Mouse (Mus musculus) mouse trophoblast stem cell (cell line): ENCODE results near the gene Glb1l.

Source experiments
- in situ Hi-C, 2 experiments: fragments of 300-500 bp; cut with MseI, MboI; formaldehyde crosslinking; loops; 2 replicates in 1 of 2; 3 replicates in 1 of 2; pipeline ENCODE4 v1.15.1; 2025

Gene Glb1l

DNA sequence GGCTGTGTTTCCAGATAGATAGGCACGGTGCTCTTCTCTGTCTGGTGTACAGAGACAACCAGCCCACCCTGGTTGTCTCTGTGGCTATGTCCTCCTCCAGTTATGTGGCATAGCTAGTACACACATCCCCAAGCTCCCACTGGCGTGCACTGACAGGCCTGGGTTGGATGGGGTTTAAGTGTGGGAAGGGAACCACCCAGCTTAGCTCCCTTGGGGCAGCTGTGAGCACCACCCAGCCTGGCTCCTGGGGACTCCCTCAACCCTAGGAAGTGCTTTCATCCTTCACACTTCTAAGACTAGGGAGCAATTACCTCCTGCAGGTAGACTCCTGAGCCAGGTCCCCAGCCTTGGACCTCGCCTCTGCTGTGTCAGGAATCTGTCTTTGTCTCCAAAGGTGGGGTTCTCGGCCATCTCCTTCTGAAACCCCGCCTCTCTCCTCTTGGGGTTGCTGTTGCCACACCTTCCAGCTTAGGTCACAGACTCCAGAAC, 21.1 kb upstream of the Glb1l start, which contains the start of gene A630095N17Rik:
TSS of gene A630095N17Rik (minus strand) at position 439 of the 489 bp plus-strand sequence.
- in situ Hi-C loops = no loop called here

DNA sequence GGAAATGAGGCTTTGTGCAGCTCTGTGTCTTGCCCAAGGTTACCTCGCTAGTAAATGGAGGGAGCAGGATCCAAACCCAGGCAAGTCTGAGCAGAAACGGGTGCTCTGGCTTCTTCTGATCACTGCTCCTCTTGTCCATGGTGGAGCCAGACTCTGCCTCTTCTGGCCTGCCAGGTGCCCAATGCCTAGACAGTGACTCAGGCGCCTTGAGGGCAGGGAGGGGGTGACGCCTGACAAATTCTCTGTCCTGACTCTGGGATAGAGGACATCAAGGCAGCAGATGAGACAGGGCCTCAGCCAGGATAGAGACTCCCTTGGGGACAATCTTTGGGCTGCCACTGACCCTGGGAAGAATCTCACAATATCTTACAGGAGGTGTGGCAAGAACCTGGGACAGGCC, 20.6 kb upstream of the Glb1l start:
- in situ Hi-C loops = no loop called here

DNA sequence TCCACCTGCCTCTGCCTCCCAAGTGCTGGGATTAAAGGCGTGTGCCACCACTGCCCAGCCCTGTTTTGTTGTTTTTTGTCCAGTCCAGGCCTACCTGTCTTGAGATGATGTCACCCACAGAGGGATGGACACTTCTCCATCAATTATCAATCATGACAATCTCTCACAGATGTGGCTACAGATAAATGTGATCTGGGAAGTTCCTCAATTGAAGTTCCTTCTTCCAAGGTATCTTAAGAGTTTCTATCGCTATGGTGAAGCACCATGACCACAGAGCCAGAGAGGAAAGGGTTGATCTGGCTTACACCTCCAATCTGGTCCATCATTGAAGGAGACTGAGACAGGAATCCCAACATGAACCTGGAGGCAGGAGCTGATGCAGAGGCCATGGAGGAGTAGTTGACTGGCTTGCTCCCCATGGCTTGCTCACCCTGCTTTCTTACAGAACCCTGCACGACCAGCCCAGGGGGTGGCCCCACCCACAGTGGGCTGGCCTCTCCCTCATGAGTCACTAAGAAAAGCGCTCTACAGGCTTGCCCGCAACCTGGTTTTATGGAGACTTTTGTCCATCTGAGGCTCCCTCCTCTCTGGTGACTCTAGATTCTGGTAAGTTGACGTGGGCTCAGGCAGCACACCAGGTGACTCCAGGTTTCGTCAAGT, 19.9 kb upstream of the Glb1l start:
- in situ Hi-C loops = no loop called here

DNA sequence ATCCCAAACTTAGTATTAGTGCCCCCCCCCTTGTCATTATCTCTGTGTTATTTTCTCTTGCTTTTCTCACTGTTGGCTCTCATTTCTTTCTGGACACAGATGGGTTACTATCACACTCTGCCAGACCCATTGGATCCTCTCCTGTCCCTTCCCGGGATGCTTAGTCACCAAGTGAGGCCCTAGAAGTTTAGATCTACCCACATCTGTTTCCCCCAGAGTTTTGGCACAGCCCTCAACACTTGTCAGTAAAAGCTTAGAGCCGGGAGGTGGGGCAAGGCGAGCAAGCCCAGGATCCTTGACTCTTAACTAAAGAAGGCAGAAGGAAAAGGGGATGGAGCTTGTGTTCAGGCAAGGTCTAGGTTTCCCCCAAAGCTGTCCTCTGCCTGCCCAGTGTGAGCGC, 18.5 kb upstream of the Glb1l start:
- in situ Hi-C loops = no loop called here

DNA sequence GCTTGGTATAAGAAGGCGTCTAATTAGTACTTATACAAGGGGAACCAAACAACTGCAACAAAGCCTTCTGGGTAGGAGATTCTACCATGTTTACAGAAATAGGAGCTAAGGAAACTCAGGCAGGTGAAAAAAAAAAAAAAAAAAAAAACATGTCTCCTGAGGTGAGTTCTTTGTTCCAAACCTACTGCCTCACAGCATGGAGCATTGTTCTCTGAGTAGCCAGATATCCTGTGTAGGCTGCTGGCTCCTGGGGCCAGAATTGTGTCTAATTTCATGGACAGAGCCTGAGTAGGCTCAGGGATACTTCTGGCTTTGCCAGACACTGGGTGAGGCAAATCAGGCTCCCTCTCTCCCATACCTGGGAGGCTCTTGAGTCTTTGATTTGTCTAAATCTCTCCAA, 17.0 kb upstream of the Glb1l start:
- in situ Hi-C loops = no loop called here

DNA sequence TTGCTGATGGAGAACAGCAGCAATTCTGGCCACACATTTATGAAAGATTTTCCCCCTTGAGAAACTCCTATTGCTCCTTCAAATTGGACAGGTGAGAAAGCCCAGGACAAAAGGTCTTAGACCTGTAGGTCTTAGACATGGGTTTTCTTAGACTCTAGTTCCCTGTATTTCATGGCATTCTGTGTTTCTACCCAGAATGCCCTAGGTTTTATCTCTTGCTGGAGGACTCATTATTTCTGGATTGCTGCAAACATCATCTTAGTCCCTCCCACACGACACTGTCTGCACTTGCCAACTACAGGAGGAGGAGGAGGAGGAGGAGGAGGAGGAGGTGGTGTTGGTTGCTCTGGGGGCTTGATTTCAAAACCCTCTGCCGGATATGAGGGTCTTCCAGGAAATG, 15.5 kb upstream of the Glb1l start:
- in situ Hi-C loops = no loop called here

DNA sequence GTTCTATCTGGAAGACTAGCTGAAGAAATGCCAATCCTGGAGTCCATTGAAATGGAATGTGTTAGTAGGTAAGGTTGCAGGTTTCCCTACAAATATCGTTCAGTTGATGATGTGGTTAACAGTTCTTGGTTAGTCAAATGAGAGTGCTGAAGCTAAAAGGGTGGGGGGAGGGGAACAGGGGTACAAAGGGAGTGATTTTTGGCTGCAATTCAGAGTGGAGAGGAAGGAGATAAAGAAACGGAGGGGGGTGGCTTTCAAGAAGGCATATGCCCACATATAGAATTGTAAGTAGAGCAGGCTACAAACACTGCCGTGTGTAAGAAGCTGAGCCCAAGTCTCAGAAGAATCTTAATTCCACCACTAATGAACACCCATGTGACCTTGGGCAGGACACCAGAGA, 14.9 kb upstream of the Glb1l start:
- in situ Hi-C loops = no loop called here

DNA sequence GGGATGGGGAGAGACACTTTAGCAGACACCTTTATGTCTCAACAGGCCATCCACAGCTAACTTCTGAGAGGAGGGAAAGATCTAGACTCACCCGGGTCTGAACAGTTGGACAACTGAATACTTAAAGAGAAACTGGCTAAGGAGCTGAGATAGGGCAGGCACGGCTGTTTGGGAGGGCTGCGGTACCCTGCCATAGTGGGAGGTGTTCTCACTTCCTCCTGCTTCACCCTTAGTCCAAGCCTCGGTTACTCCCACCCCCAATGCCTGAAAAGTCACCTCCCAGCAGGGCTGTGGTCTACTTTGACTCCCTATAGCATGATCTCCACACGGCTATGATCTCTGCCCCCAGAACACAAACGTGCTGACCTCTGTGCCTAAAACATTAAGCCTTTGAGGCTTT, 12.9 kb upstream of the Glb1l start:
- in situ Hi-C loops = no loop called here

DNA sequence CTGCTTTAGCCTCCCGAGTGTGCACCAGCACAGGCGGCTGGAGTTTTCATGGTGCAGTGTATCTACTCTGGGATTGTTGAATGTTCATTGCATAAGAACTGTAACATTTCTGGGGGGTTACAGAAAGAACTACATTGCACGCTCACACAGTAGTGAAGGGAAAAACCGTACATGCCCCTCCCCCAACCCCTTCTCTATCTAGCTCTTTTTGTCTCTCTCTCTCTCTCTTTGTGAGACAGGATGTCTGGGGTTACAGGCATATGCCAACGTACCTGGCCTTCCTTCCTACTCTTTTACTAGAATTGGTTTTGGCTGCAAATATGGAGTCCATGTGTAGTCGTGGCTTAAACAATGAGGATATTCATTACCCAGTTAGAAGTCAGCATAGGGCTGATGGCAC, 12.3 kb upstream of the Glb1l start:
- in situ Hi-C loops = no loop called here

DNA sequence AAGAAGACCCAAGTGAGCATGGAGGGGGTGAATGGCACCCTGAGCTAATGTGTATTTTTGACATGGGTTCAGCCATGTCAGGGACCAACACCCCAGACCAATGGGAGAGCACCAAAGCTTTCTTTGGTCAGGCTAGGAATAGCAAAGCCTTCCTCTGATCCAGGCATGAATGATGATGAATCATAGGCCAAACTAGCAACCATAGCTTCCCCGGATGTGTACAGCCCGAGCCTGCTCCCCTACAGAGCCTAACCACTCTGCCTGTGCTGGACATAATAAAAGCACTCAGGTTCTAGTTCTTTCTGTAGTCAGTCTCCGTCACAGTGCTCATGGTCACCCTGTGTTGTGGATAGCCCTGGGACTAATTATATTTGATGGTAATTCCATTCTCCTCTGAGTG, 10.9 kb upstream of the Glb1l start:
- in situ Hi-C loops = no loop called here

DNA sequence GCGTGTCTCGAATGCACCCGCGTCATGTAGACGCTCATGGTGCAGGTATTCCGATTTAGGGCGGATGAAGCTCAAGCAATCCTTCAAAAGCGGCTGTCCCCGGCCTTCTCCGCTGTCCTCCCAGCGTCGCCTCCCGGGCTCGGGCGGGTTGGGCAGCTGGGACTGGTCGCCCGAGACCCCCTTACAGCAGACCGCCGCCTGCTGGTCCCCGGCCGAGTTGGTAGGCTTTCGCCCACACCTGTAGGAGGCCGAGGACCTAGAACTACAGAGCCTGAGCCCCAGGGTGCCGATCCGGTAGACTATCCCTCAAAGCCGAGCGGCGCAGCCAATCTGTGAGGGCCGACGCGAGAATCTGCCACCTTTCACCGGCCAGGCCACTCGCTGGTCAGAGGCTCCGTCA, 8.9 kb upstream of the Glb1l start, which contains the start of gene Tuba4a:
TSS of gene Tuba4a (minus strand) at position 335 of the 400 bp plus-strand sequence.
- in situ Hi-C loops = no loop called here

DNA sequence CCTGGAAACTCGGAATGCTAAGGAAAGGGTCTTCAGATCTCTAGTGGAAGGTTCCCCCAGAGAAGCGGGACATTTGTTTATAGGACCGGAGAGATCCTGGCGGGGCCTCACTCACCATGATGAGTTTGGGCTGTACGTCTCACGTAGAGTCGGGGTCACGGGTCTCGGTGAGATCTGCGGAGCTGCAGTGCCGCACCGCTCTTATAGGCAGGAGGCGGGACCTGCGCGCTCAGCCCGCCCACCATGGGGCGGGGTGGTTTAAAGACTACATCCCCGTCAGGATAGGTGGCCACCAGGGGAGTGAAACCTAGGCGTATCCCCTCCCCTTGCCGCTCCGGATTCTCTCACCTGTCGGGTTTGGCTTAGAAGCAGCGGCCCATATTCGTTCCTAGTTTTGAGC, 8.5 kb upstream of the Glb1l start:
- in situ Hi-C loops = no loop called here

DNA sequence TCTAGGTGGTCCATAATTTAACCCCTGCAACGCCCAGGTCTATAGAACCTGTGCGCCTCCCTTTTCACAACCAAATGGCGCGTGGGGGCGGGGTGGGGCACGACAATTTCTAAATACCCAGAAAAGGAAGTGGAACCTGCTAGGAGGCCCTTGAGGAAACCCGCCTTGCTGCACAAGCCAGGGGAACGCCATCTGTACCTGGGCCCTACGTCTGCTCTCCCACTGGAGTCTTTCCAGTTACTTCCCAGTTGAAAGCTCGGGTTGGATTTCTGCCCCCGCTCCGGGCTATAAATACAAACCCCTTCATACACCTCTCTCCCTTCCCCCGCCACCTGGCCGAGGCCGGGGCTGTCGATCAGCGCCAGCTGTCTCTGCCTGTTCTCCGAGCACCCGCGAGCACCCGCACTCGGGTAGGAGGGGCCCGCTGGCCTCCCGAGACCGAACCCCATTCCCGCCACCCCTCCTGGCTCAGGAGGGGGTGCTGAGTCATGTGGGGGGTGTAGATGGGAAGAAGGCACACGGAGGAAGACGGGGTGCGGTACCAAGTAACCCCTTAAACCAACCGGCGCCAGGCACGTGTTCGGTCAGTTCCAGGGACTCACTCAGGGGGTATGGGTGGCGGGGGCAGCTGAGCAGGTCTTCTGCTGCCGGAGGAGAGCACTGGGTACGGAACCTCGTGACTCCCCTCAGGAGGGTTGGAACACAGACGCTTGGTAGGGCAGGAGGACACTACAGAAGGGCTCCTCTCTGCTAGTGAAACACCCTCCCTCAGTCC, 7.8 kb upstream of the Glb1l start:
- in situ Hi-C loops = no loop called here

DNA sequence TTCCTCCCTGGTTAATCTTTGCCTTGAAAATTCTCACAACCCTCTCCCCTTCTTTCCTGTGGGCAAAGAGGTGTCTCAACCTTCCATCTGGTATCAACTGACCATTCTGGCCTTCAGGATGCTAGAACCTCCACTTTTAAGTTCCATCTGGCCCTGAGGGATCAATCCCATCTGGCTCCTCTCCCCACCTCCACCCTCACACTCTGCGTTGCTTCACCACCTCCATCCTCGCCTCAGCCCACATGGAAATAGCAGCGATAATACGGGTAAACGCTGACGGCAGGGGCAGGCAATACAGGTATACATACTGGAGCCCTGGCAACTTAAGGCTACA, 7.2 kb upstream of the Glb1l start:
- in situ Hi-C loops = no loop called here

DNA sequence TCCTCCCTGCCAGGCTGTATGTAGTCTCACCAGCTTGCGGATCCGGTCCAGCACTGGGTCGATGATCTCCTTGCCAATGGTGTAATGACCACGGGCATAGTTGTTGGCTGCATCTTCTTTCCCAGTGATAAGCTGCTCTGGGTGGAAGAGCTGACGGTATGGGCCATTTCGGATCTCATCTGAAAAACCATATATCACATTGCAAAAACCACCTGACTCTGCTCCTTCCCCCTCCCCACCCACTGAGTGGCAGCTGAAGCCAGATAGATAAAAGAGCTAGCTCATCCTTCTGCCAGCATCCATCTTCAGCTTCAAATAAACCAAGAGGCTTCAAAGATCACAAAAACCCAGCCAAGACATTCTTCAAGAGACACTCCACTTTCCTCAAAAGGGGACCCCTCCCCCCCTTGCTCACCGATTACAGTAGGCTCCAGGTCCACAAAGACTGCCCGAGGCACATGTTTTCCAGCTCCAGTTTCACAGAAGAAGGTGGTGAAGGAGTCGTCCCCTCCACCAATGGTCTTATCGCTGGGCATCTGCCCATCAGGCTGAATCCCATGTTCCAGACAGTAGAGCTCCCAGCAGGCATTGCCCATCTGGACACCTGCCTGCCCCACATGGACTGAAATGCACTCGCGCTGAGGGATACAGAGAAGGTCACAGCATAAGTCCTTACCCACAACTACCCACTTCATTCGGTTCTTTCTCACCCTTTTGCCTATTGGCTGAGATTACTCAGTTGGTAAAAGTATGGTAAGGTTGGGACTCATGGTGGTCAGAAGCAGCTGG, 6.4 kb upstream of the Glb1l start:
- in situ Hi-C loops = no loop called here

DNA sequence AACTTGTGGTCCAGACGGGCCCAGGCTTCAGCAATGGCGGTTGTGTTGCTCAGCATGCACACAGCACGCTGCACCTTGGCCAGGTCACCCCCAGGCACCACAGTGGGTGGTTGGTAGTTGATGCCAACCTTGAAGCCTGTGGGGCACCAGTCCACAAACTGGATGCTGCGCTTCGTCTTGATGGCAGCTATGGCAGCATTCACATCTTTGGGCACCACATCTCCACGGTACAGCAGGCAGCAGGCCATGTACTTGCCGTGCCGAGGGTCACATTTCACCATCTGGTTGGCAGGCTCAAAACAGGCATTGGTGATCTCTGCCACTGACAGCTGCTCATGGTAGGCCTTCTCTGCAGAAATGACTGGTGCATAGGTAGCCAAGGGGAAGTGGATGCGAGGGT, 5.2 kb upstream of the Glb1l start:
- in situ Hi-C loops = no loop called here

DNA sequence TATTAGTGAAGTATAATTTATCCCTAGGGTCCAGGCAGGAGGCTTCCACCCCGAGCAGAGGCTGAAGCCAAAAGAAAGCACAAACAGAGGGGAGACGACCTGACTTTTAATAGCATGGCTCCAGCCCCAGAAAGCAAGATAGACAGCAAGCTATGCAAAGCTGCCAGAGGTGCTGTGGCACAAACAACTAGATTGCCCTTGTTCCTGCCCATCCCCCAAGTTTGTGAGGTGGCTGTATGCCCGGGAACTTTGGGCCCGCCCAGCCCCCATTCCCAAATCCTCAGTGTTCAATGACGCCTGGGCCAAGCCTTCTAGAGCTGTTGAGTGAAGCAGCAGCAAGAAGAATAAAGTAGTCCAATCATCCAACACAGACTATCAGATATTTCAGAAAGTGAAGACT, 4.3 kb upstream of the Glb1l start:
- in situ Hi-C loops = no loop called here

DNA sequence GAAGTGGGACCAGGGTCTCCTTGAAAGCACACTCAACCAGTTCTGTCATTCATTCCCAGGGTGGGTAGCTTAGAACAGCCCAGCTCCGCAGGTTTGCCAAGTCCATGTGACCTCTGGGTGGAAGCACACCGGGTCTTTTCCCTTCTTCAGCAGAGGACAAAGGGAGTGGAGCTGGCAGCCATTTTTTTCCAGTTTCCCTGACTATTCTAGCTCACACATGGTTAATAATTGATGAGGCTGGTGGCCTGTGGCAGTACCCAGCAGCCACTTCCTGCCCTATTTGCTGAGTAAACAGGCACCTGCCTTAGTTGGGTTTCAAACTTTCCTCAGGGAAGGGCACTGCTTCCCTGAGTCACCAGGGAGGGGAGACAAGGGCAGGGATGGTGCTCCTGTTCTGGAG, 3.8 kb upstream of the Glb1l start:
- in situ Hi-C loops = no loop called here

DNA sequence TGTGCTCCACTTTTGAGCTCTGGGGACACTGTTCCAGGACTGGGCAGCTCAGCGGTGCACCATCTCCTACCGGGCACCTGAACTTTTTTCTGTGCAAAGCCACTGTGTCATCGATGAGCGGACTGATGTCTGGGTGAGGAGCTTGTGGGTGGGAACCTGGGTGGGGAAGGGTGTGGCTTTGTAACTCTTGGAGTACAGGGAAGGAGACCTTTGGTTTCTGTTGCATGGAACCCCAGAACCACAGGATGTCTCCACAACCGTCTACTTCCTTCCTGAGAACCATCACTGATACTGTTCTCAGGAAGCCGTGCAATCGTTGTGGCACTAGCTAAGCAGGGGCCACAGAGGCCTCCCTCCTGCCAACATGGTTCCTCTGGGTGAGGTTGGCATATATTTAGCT, 2.5 kb upstream of the Glb1l start:
- in situ Hi-C loops = no loop called here

DNA sequence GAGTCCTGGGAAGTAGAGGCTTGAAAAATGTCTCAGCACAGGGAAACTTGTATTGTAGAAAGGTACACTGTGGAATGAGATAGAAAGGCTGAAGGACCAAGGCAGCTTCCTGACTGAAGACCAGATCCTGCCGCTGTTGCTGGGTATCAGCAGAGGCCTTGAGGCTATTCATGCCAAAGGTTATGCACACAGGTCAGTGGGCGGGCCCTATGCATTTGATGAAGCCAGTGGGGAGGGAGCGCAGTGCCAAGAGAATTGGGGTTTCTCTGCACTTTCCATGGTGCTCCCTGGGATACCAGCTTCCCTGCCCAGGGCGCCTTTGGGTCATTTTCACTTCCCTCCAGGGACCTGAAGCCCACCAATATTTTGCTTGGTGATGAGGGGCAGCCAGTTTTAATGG, 1.9 kb upstream of the Glb1l start:
- in situ Hi-C loops = no loop called here

DNA sequence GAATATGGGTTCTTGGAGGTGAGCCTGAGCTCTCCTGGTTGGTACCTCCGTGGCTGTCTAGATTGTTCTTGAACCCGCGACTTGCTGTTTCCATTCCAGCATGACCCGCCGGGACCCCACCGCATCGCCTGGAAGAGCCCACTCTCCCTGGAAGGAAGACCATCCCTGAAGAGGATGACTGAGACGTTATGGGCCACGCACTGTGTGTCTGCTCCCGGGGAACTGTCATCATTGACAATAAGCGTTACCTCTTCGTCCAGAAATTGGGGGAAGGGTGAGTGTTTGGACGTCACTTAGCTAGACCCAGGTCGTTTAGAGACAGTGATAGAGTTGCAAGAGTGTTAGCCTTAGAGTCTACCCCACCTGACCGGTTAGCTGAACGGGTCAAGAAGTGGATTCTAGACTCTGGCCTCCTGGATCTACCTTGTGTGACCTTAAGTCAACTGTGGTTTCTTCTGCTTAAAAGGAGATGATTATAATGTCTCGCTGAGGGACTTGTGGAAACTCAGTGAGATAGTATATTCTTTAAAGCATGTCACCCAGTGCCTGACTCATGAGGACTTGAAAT, 612 bp upstream of the Glb1l start:
- in situ Hi-C loops = no loop called here

DNA sequence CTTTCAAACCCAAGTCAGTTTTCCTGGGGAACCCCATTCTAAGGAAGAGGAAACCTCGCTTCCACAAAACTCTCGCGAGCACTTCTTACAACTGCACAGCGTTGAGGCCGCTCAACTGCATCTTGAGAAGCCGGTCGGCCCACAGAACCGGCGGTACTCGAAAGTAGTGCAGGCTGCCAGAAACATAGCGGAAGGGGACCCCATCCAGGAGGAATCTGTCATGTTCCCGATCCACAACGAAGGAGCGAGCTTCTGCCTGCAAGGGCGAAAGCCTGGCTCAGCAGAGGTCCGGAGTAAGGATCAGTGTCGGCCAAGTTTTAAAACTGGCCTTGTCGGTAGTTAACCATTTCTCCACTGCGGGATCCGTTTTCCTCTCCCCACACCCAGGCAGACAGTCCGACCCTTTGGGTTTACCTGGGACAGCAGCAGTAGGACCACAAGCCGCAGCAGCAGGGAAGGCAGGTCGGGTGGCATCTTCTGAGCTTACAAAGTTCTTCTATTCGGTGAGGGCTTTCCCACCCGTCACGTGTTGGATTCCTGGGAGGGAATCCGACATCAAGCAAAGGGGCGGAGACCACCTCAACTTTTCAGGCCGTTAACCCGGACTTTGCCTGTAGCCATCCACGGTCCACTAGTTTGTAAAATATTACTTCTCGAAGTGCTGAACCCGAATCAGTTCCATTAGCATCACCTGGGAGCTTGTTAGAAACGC, 1.5 kb downstream of the Glb1l start:
- in situ Hi-C loops = no loop called here
